8 mouse cellular contexts compared by ENCODE assay signal in the genomic region with DNA sequence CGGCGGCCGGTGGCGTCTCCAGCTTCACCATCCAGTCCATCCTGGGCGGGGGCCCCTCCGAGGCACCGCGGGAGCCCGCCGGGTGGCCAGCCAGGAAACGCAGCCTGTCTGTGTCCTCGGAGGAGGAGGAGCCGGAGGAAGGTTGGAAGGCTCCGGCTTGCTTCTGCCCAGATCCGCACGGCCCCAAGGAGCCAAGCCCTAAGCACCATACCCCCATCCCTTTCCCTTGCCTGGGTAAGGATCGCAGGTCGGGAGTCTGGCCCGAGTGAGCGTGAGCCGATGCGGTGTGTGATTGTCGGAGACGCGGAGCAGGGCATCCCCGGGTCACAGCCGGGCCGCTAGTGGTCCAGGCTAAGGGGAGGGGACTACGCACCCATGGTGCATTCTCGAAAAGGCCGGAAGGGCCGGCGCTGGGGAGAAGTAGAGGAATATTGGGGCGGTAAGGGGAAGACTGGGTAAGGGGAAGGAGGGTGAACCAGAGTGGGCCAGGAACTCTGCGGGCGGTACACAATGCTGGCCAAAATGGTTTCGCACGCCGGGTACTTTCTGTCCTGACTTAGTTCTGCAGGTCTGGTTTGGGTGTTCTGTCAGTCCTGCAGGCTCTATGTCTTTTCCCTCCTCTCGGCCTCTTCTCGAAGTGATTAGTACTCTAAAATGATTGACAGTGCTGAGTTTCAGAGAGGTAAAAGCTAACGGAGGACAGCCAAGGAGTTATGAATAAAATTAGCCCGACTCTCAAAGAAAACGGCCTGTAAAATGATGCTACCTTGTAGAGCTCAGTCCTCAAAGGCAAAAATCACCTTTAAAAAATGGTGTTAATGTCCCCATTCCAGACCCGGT. TPM values are rescaled to one million over a fixed set of nuclear protein-coding genes. Genes with fewer than 3 reads are reported as not detected.
DNase-seq lines count a peak whose midpoint lies in the region; ATAC-seq and TF ChIP-seq lines count a peak whose summit lies in the region.

No protein-coding gene starts in this region.

- peak; percentile 32; the same call in 1 of the 2 replicates for ATAC-seq in lung, embryonic 15.5 days (ENCODE audit: borderline replicate concordance, extremely low read depth, low FRiP score, low TSS enrichment)
- ATAC-seq in intestine, embryonic 14.5 days (replicated peaks; ENCODE audit: low FRiP score, low TSS enrichment, low read depth), result 0 out of 2 replicates have a peak, but pooled peaks have one; percentile 22

- no peaks in the 10 kb centered on the region for H3K79me2 ChIP-seq in myocyte (ENCODE audit: control insufficient read depth, insufficient read depth)

- no peak overlapping the region for H3ac ChIP-seq in myocyte (ENCODE audit: control insufficient read depth, insufficient read length)

- no peak overlapping the region for H3K9ac ChIP-seq in lung, embryonic 15.5 days
- H3K9ac ChIP-seq in intestine, embryonic 14.5 days (ENCODE audit: low read length), result no peak overlapping the region

- no peak overlapping the region for H3K27ac ChIP-seq in lung, embryonic 15.5 days
- no peak overlapping the region for H3K27ac ChIP-seq in intestine, embryonic 14.5 days (ENCODE audit: low read depth)

- TF ChIP-seq POLR2A in myocyte (IDR thresholded peaks at IDR 0.05; ENCODE audit: insufficient read length, low read depth), result no peak

- H3K9me3 ChIP-seq in lung, embryonic 15.5 days, result no peaks in the 10 kb centered on the region
- H3K9me3 ChIP-seq in intestine, embryonic 14.5 days (ENCODE audit: control insufficient read depth, low read length), result no peaks in the 10 kb centered on the region

- 1% methylated on average over 45 of the region's 45 CpGs for WGBS in lung, embryonic 15.5 days
- WGBS in intestine, embryonic 14.5 days, result under 1% methylated on average over 45 of the region's 45 CpGs

- H3K4me2 ChIP-seq in lung, embryonic 15.5 days, result peak overlapping the region; percentile 56
- H3K4me2 ChIP-seq in intestine, embryonic 14.5 days (ENCODE audit: low read length), result peak overlapping the region; percentile 42
- peak overlapping the region; percentile 61 for H3K4me2 ChIP-seq in myocyte (ENCODE audit: low read depth)

- H3K27me3 ChIP-seq in lung, embryonic 15.5 days, result peaks cover 98% of the 10 kb centered on the region
- peaks cover 99% of the 10 kb centered on the region for H3K27me3 ChIP-seq in intestine, embryonic 14.5 days (replicated peaks; ENCODE audit: control insufficient read depth, insufficient read depth, low read length)
- H3K27me3 ChIP-seq in myocyte (ENCODE audit: control insufficient read depth, insufficient read depth, insufficient read length), result peaks cover 55% of the 10 kb centered on the region

- intact Hi-C loops in left cerebral cortex, postnatal 14 days (cut with DNase I), result no loop called here
- intact Hi-C loops in left cerebral cortex, postnatal 4 days (cut with DNase I), result loop anchor here (5.0 kb wide), 1 partner anchor 328 kb away; no protein-coding TSS in a partner anchor

- H3K36me3 ChIP-seq in lung, embryonic 15.5 days, result no peaks in the 10 kb centered on the region
- H3K36me3 ChIP-seq in intestine, embryonic 14.5 days (ENCODE audit: control insufficient read depth, insufficient read depth, low read length), result no peaks in the 10 kb centered on the region
- no peaks in the 10 kb centered on the region for H3K36me3 ChIP-seq in myocyte (ENCODE audit: control insufficient read depth, insufficient read depth)

- peaks cover 19% of the 10 kb centered on the region for H3K4me1 ChIP-seq in lung, embryonic 15.5 days
- H3K4me1 ChIP-seq in intestine, embryonic 14.5 days (replicated peaks; ENCODE audit: control insufficient read depth, insufficient read depth, low read length), result peaks cover 6% of the 10 kb centered on the region; the same call in 1 of the 2 replicates

- H3K4me3 ChIP-seq in lung, embryonic 15.5 days, result peak overlapping the region; percentile 35
- H3K4me3 ChIP-seq in intestine, embryonic 14.5 days (ENCODE audit: low read depth, low read length), result peak overlapping the region; percentile 25
- peak overlapping the region; percentile 22 for H3K4me3 ChIP-seq in myocyte

- DNase-seq in lung, postnatal 10 days, result no peak
- peak; percentile 48 for DNase-seq in embryo, embryonic 11 days
- DNase-seq in intestine, embryonic 14.5 days (ENCODE audit: low spot score), result peak; percentile 70
- no peak for DNase-seq in left cerebral cortex, postnatal 14 days (ENCODE audit: low spot score in 2 of 2)
- no peak for DNase-seq in frontal cortex, postnatal 14 days (ENCODE audit: low spot score in 2 of 2)
- no peak for DNase-seq in left cerebral cortex, postnatal 4 days

TF ChIP-seq in myocyte, 11 proteins besides CTCF, POLR2A, EP300 and RAD21:
- TF ChIP-seq E2F4 (IDR thresholded peaks at IDR 0.05; ENCODE audit: insufficient read depth) (no peak), USF1 (IDR thresholded peaks at IDR 0.05; ENCODE audit: low read depth) (no peak), POLR2AphosphoS2 (IDR thresholded peaks at IDR 0.05; ENCODE audit: insufficient read length, low read depth) (no peak), MAX (IDR thresholded peaks at IDR 0.05; ENCODE audit: low read depth) (no peak), MYOG (IDR thresholded peaks at IDR 0.05; ENCODE audit: control insufficient read depth in 1 of 3, insufficient read depth in 1 of 3, insufficient read length in 2 of 3, low read depth in 2 of 3) (no peak), MYOD1 (IDR thresholded peaks at IDR 0.05; ENCODE audit: control insufficient read depth in 1 of 3, insufficient read length in 2 of 3, low read depth in 2 of 3) (no peak), TCF3 (IDR thresholded peaks at IDR 0.05; ENCODE audit: insufficient read length, low read depth) (no peak), SRF (IDR thresholded peaks at IDR 0.05; ENCODE audit: control insufficient read depth, insufficient read length, low read depth) (no peak), TCF12 (IDR thresholded peaks at IDR 0.05; ENCODE audit: insufficient read depth, poor library complexity, severe bottlenecking) (no peak), CEBPB (IDR thresholded peaks at IDR 0.05; ENCODE audit: insufficient read depth, poor library complexity, severe bottlenecking) (no peak), REST (IDR thresholded peaks at IDR 0.05; ENCODE audit: insufficient read depth, insufficient read length) (no peak)

RNA-seq across cellular contexts. Expression of a gene that starts 5.5 kb away (rescaled TPM):
- polyA plus RNA-seq in lung, embryonic 15.5 days (2015; fragmentation: Nextera tagmentation; extraction: Ambion mirVana), result 263 and 268 TPM in 2 replicates
- 235 TPM in 2 replicates for polyA plus RNA-seq in intestine, embryonic 14.5 days (2014; fragmentation: Nextera tagmentation; extraction: Ambion mirVana)
- polyA plus RNA-seq in myocyte (2012; fragmentation: generic; extraction: Trizol), result 99.7 TPM
- total RNA-seq in left cerebral cortex, postnatal 14 days (2021), result 10 to 100 TPM; 55.4 to 56.8 TPM
- 10 to 100 TPM; 56.6 to 59.5 TPM for total RNA-seq in left cerebral cortex, postnatal 4 days (2021)

RNA-seq across cellular contexts. Expression of a gene that starts 6.0 kb away (rescaled TPM):
- not detected in 2 replicates for polyA plus RNA-seq in lung, embryonic 15.5 days (2015; fragmentation: Nextera tagmentation; extraction: Ambion mirVana)
- 1.6 and 1.8 TPM in 2 replicates for polyA plus RNA-seq in intestine, embryonic 14.5 days (2014; fragmentation: Nextera tagmentation; extraction: Ambion mirVana)
- polyA plus RNA-seq in myocyte (2012; fragmentation: generic; extraction: Trizol), result 0.76 TPM
- total RNA-seq in left cerebral cortex, postnatal 14 days (2021), result not detected
- not detected for total RNA-seq in left cerebral cortex, postnatal 4 days (2021)

RNA-seq across cellular contexts. Expression of a gene that starts 11.9 kb away (rescaled TPM):
- polyA plus RNA-seq in lung, embryonic 15.5 days (2015; fragmentation: Nextera tagmentation; extraction: Ambion mirVana), result not detected in 2 replicates
- 0.73 and 1.4 TPM in 2 replicates for polyA plus RNA-seq in intestine, embryonic 14.5 days (2014; fragmentation: Nextera tagmentation; extraction: Ambion mirVana)
- 0.36 TPM for polyA plus RNA-seq in myocyte (2012; fragmentation: generic; extraction: Trizol)
- total RNA-seq in left cerebral cortex, postnatal 14 days (2021), result not detected
- total RNA-seq in left cerebral cortex, postnatal 4 days (2021), result not detected

Comparison
In these comparisons a context has a peak if more than half of its experiments do, and no peak if none do; other contexts are left out.
1. DNase-seq: peak in embryo, embryonic 11 days (single experiment) and intestine, embryonic 14.5 days (single experiment); none in lung, postnatal 10 days (single experiment), left cerebral cortex, postnatal 14 days (0 of 2), frontal cortex, postnatal 14 days (0 of 2) and left cerebral cortex, postnatal 4 days (single experiment).
2. Peak in every context shown above with its lines, with median percentiles within 50 percentile points of each other: H3K4me2 ChIP-seq and H3K4me3 ChIP-seq.